In genomic region chr15:26620279-26620678, GRCm38 (mm10) we compare ENCODE assay signal across 8 mouse cellular contexts.
DNase-seq lines count a peak whose midpoint lies in the region; ATAC-seq and TF ChIP-seq lines count a peak whose summit lies in the region.

No protein-coding gene starts in this region.

- no peaks in the 10 kb centered on the region for H3K36me3 ChIP-seq in heart, adult 2 months (ENCODE audit: control insufficient read depth, insufficient read depth, low read length)
- no peaks in the 10 kb centered on the region for H3K36me3 ChIP-seq in heart, embryonic 11.5 days (ENCODE audit: control insufficient read depth, insufficient read depth, low read length)
- no peaks in the 10 kb centered on the region for H3K36me3 ChIP-seq in kidney, postnatal 0 days (ENCODE audit: insufficient read depth, low read length)
- no peaks in the 10 kb centered on the region for H3K36me3 ChIP-seq in lung, embryonic 14.5 days (ENCODE audit: insufficient read depth)

- H3K4me2 ChIP-seq in heart, embryonic 11.5 days = no peak overlapping the region
- no peak overlapping the region for H3K4me2 ChIP-seq in kidney, postnatal 0 days (ENCODE audit: low read length)
- no peak overlapping the region for H3K4me2 ChIP-seq in lung, embryonic 14.5 days

- no peaks in the 10 kb centered on the region for H3K27me3 ChIP-seq in heart, adult 2 months (ENCODE audit: control insufficient read depth, insufficient read depth, low read length)
- no peaks in the 10 kb centered on the region for H3K27me3 ChIP-seq in heart, embryonic 11.5 days (ENCODE audit: control insufficient read depth, insufficient read depth, low read length)
- no peaks in the 10 kb centered on the region for H3K27me3 ChIP-seq in kidney, postnatal 0 days (ENCODE audit: insufficient read depth, low read length)
- H3K27me3 ChIP-seq in lung, embryonic 14.5 days (ENCODE audit: insufficient read depth, low read length) = no peaks in the 10 kb centered on the region

- no peak overlapping the region for H3K4me3 ChIP-seq in heart, adult 2 months
- no peak overlapping the region for H3K4me3 ChIP-seq in heart, embryonic 11.5 days (ENCODE audit: low read depth, low read length)
- H3K4me3 ChIP-seq in kidney, postnatal 0 days (replicated peaks; ENCODE audit: low read depth, low read length) = no peak overlapping the region
- no peak overlapping the region for H3K4me3 ChIP-seq in lung, embryonic 14.5 days (ENCODE audit: low read depth, low read length)

- no peak overlapping the region for H3K27ac ChIP-seq in heart, adult 2 months
- H3K27ac ChIP-seq in heart, embryonic 11.5 days (ENCODE audit: low read depth, low read length) = no peak overlapping the region
- no peak overlapping the region for H3K27ac ChIP-seq in kidney, postnatal 0 days
- no peak overlapping the region for H3K27ac ChIP-seq in lung, embryonic 14.5 days (ENCODE audit: low read depth)

- peak; percentile 84 for TF ChIP-seq CTCF in heart, adult 2 months (IDR thresholded peaks at IDR 0.05)
- peak; percentile 82 for TF ChIP-seq CTCF in kidney, postnatal 0 days (IDR thresholded peaks at IDR 0.05; ENCODE audit: low read depth)
- TF ChIP-seq CTCF in lung, embryonic 14.5 days (IDR thresholded peaks at IDR 0.05; ENCODE audit: low read depth) = peak; percentile 78

- 22% methylated on average over 5 of the region's 5 CpGs for WGBS in heart, adult 2 months
- WGBS in heart, embryonic 11.5 days (ENCODE audit: insufficient replicate concordance) = 58% methylated on average over 5 of the region's 5 CpGs
- WGBS in kidney, postnatal 0 days = 40% methylated on average over 5 of the region's 5 CpGs
- 27% methylated on average over 5 of the region's 5 CpGs for WGBS in lung, embryonic 14.5 days

- no peak overlapping the region for H3K9ac ChIP-seq in heart, adult 2 months (ENCODE audit: low read depth, low read length)
- H3K9ac ChIP-seq in heart, embryonic 11.5 days (ENCODE audit: low read depth, low read length) = no peak overlapping the region
- no peak overlapping the region for H3K9ac ChIP-seq in kidney, postnatal 0 days (ENCODE audit: low read depth, low read length)
- no peak overlapping the region for H3K9ac ChIP-seq in lung, embryonic 14.5 days

- intact Hi-C loops in heart, adult 2 months (cut with DNase I) = loop anchor here (1.0 kb wide), 2 partner anchors 275 to 569 kb away; partner anchors contain the start of gene Fbxl7

- TF ChIP-seq POLR2A in heart, adult 2 months (IDR thresholded peaks at IDR 0.05; ENCODE audit: insufficient read depth, low read depth, low read length) = no peak

- no peaks in the 10 kb centered on the region for H3K9me3 ChIP-seq in heart, embryonic 11.5 days (replicated peaks; ENCODE audit: control insufficient read depth, low read length)
- no peaks in the 10 kb centered on the region for H3K9me3 ChIP-seq in kidney, postnatal 0 days (replicated peaks; ENCODE audit: low read length)
- H3K9me3 ChIP-seq in lung, embryonic 14.5 days (ENCODE audit: low read depth, low read length) = no peaks in the 10 kb centered on the region

- TF ChIP-seq EP300 in heart, adult 2 months (IDR thresholded peaks at IDR 0.05; ENCODE audit: insufficient read depth, low read depth, low read length) = peak; percentile 82

- H3K4me1 ChIP-seq in heart, adult 2 months (ENCODE audit: control insufficient read depth, insufficient read depth, low read length) = peaks cover 3% of the 10 kb centered on the region
- no peaks in the 10 kb centered on the region for H3K4me1 ChIP-seq in heart, embryonic 11.5 days (ENCODE audit: control insufficient read depth, insufficient read depth, low read length)
- no peaks in the 10 kb centered on the region for H3K4me1 ChIP-seq in kidney, postnatal 0 days (replicated peaks; ENCODE audit: insufficient read depth, low read length)
- H3K4me1 ChIP-seq in lung, embryonic 14.5 days (ENCODE audit: insufficient read depth) = peaks cover 7% of the 10 kb centered on the region

- no peaks in the 10 kb centered on the region for H3K79me2 ChIP-seq in heart, adult 2 months (replicated peaks; ENCODE audit: control insufficient read depth, insufficient read depth, low read length)

- DNase-seq in heart, adult 2 months = peak; percentile 56 to 57
- peak; percentile 10 for DNase-seq in cerebellum, adult 8-10 months
- peak; percentile 8 to 14 for DNase-seq in frontal cortex, postnatal 14 days (ENCODE audit: low spot score in 2 of 2)
- DNase-seq in kidney, postnatal 0 days (ENCODE audit: low spot score) = peak; percentile 84
- peak; percentile 90 for DNase-seq in lung, embryonic 14.5 days
- DNase-seq in retina, postnatal 1 day = peak; percentile 67

- ATAC-seq in heart, embryonic 11.5 days (replicated peaks; ENCODE audit: insufficient number of reproducible peaks, low FRiP score, low TSS enrichment) = no peak
- ATAC-seq in kidney, postnatal 0 days (replicated peaks; ENCODE audit: low FRiP score, low read depth) = no peak
- ATAC-seq in lung, embryonic 14.5 days (ENCODE audit: insufficient read depth) = peak; percentile 66; the same call in 1 of the 2 replicates
- no peak for ATAC-seq in megakaryocyte, adult 5-6 weeks (ENCODE audit: poor library complexity, severe bottlenecking)

Comparison
In these comparisons a context has a peak if more than half of its experiments do, and no peak if none do; other contexts are left out.
1. DNase-seq: peak in every context shown above with its lines; median percentile 90 in lung, embryonic 14.5 days; 84 in kidney, postnatal 0 days; 67 in retina, postnatal 1 day; 56 in heart, adult 2 months; 11 in frontal cortex, postnatal 14 days; 10 in cerebellum, adult 8-10 months.